Mouse (Mus musculus): ENCODE results near the gene Svopl.

GRCm38 (mm10) chr6:38073592-38073991 is 26.8 kb upstream of the Svopl start:
- TF ChIP-seq POLR2A (IDR thresholded peaks at IDR 0.05; ENCODE audit: low read depth, low read length): no peak
- no peak for TF ChIP-seq CTCF (conservative IDR thresholded peaks at IDR 0.05; ENCODE audit: insufficient read depth, insufficient read length, low read depth, low read length)
